Mouse (Mus musculus): ENCODE measurements around the gene Sebox. TPM values are rescaled to one million over a fixed set of nuclear protein-coding genes. Genes with fewer than 3 reads are reported as not detected.
A peak's percentile ranks its signal among the peaks of the same experiment; 100 is the strongest.
"Not testable (repeated sequence)": the region's sequence is repeated elsewhere in the genome, so short reads cannot be mapped to it uniquely, and the experiment has no call there.

Sebox gene
- polyA plus RNA-seq, 1 experiment from 2014 or later: not detected

- Histone ChIP-seq H3K27ac (ENCODE audit: low read depth, low read length) (no peak overlapping the region), H3K4me3 (ENCODE audit: low read depth, low read length) (no peak overlapping the region), H3K4me1 (ENCODE audit: control insufficient read depth, insufficient read depth, low read length) (no peaks in the 10 kb centered on the region), H3K9ac (replicated peaks; ENCODE audit: low read depth, low read length) (no peak overlapping the region), H3K9me3 (ENCODE audit: control insufficient read depth, low read length) (no peaks in the 10 kb centered on the region), H3K27me3 (ENCODE audit: control insufficient read depth, insufficient read depth, low read length) (no peaks in the 10 kb centered on the region), H3K36me3 (ENCODE audit: control insufficient read depth, insufficient read depth, low read length) (peaks cover 74% of the 10 kb centered on the region), H3K4me2 (ENCODE audit: low read depth, low read length) (no peak overlapping the region)
- WGBS: 80% methylated on average over 9 of the region's 9 CpGs
- no peak for ATAC-seq (ENCODE audit: low read depth)
These were observed 20.2 kb downstream of the Sebox start for GRCm38 (mm10) chr11:78523241-78523955.

- peaks cover 70% of the 10 kb centered on the region for H3K36me3 ChIP-seq (ENCODE audit: control insufficient read depth, insufficient read depth, low read length)
- no peak overlapping the region for H3K9ac ChIP-seq (replicated peaks; ENCODE audit: low read depth, low read length)
- no peaks in the 10 kb centered on the region for H3K9me3 ChIP-seq (ENCODE audit: control insufficient read depth, low read length)
- WGBS: 72% methylated on average over 2 of the region's 2 CpGs
- ATAC-seq (ENCODE audit: low read depth): no peak
- no peak overlapping the region for H3K4me3 ChIP-seq (ENCODE audit: low read depth, low read length)
- H3K4me2 ChIP-seq (ENCODE audit: low read depth, low read length): no peak overlapping the region
- no peaks in the 10 kb centered on the region for H3K4me1 ChIP-seq (ENCODE audit: control insufficient read depth, insufficient read depth, low read length)
- no peak overlapping the region for H3K27ac ChIP-seq (ENCODE audit: low read depth, low read length)
- no peaks in the 10 kb centered on the region for H3K27me3 ChIP-seq (ENCODE audit: control insufficient read depth, insufficient read depth, low read length)
These were observed 21.6 kb downstream of the Sebox start for GRCm38 (mm10) chr11:78524838-78525237.

GRCm38 (mm10) chr11:78528714-78529113 lies 25.5 kb downstream of the Sebox start:
- no peak for ATAC-seq (ENCODE audit: low read depth)
- 86% methylated on average over 9 of the region's 9 CpGs for WGBS

DNA sequence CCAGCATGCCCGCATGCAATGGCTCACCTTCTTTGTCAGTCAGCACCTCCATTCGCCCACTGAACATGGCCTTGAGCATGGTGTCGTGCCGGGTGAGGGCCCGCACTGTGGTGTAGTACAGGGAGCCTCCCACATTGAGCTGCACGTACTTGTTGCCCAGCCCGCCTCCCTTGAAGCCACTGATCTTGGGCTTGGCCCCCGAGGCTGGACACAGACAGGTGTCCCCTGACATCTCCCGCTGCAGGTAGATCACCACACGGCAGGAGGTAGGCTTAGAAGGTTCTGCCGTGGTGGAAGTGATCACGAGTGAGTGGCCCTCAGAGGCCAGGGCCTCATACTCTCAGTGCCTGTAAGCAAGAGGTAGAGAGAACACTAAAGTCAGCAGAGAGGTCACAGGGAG lies 26.8 kb downstream of the Sebox start:
- ATAC-seq (ENCODE audit: low read depth): no peak
- H3K4me1 ChIP-seq (ENCODE audit: control insufficient read depth, insufficient read depth, low read length): peaks cover 5% of the 10 kb centered on the region
- H3K4me2 ChIP-seq (ENCODE audit: low read depth, low read length): no peak overlapping the region
- H3K27me3 ChIP-seq (ENCODE audit: control insufficient read depth, insufficient read depth, low read length): no peaks in the 10 kb centered on the region
- H3K9me3 ChIP-seq (ENCODE audit: control insufficient read depth, low read length): no peaks in the 10 kb centered on the region
- H3K9ac ChIP-seq (replicated peaks; ENCODE audit: low read depth, low read length): no peak overlapping the region
- H3K36me3 ChIP-seq (ENCODE audit: control insufficient read depth, insufficient read depth, low read length): peaks cover 34% of the 10 kb centered on the region
- no peak overlapping the region for H3K27ac ChIP-seq (ENCODE audit: low read depth, low read length)
- no peak overlapping the region for H3K4me3 ChIP-seq (ENCODE audit: low read depth, low read length)
- WGBS: 94% methylated on average over 12 of the region's 12 CpGs

More at GRCm38 (mm10) chr11:78528714-78529113, 25.5 kb downstream of the Sebox start:
- Histone ChIP-seq H3K4me3 (ENCODE audit: low read depth, low read length) (no peak overlapping the region), H3K36me3 (ENCODE audit: control insufficient read depth, insufficient read depth, low read length) (peaks cover 44% of the 10 kb centered on the region), H3K4me2 (ENCODE audit: low read depth, low read length) (no peak overlapping the region), H3K9ac (replicated peaks; ENCODE audit: low read depth, low read length) (no peak overlapping the region), H3K27me3 (ENCODE audit: control insufficient read depth, insufficient read depth, low read length) (no peaks in the 10 kb centered on the region), H3K27ac (ENCODE audit: low read depth, low read length) (no peak overlapping the region), H3K9me3 (ENCODE audit: control insufficient read depth, low read length) (no peaks in the 10 kb centered on the region), H3K4me1 (ENCODE audit: control insufficient read depth, insufficient read depth, low read length) (no peaks in the 10 kb centered on the region)

- no peak overlapping the region for H3K4me3 ChIP-seq (ENCODE audit: low read depth, low read length)
- H3K36me3 ChIP-seq (ENCODE audit: control insufficient read depth, insufficient read depth, low read length): peaks cover 25% of the 10 kb centered on the region
- no peak for ATAC-seq (ENCODE audit: low read depth)
- H3K9me3 ChIP-seq (ENCODE audit: control insufficient read depth, low read length): no peaks in the 10 kb centered on the region
- H3K4me1 ChIP-seq (ENCODE audit: control insufficient read depth, insufficient read depth, low read length): peaks cover 9% of the 10 kb centered on the region
- H3K9ac ChIP-seq (replicated peaks; ENCODE audit: low read depth, low read length): no peak overlapping the region
- WGBS: 82% methylated on average over 6 of the region's 6 CpGs
- H3K4me2 ChIP-seq (ENCODE audit: low read depth, low read length): no peak overlapping the region
- H3K27me3 ChIP-seq (ENCODE audit: control insufficient read depth, insufficient read depth, low read length): no peaks in the 10 kb centered on the region
- no peak overlapping the region for H3K27ac ChIP-seq (ENCODE audit: low read depth, low read length)
These were observed 27.8 kb downstream of the Sebox start for GRCm38 (mm10) chr11:78531046-78531445.

- H3K36me3 ChIP-seq (ENCODE audit: control insufficient read depth, insufficient read depth, low read length): peaks cover 23% of the 10 kb centered on the region
- H3K27ac ChIP-seq (ENCODE audit: low read depth, low read length); H3K27me3 ChIP-seq (ENCODE audit: control insufficient read depth, insufficient read depth, low read length); H3K4me3 ChIP-seq (ENCODE audit: low read depth, low read length); ATAC-seq (ENCODE audit: low read depth); H3K4me1 ChIP-seq (ENCODE audit: control insufficient read depth, insufficient read depth, low read length); H3K9me3 ChIP-seq (ENCODE audit: control insufficient read depth, low read length); H3K4me2 ChIP-seq (ENCODE audit: low read depth, low read length); H3K9ac ChIP-seq (replicated peaks; ENCODE audit: low read depth, low read length): not testable (repeated sequence)
- WGBS: 90% methylated on average over 10 of the region's 10 CpGs
These were observed 28.3 kb downstream of the Sebox start for GRCm38 (mm10) chr11:78531515-78531914.

- 94% methylated on average over 4 of the region's 4 CpGs for WGBS
- Histone ChIP-seq H3K27me3 (ENCODE audit: control insufficient read depth, insufficient read depth, low read length) (no peaks in the 10 kb centered on the region), H3K9me3 (ENCODE audit: control insufficient read depth, low read length) (no peaks in the 10 kb centered on the region), H3K36me3 (ENCODE audit: control insufficient read depth, insufficient read depth, low read length) (peaks cover 4% of the 10 kb centered on the region; the same call in 1 of the 2 replicates), H3K4me3 (ENCODE audit: low read depth, low read length) (peak overlapping the region; percentile 66), H3K4me1 (ENCODE audit: control insufficient read depth, insufficient read depth, low read length) (peaks cover 18% of the 10 kb centered on the region), H3K27ac (ENCODE audit: low read depth, low read length) (no peak overlapping the region), H3K4me2 (ENCODE audit: low read depth, low read length) (peak overlapping the region; percentile 83), H3K9ac (replicated peaks; ENCODE audit: low read depth, low read length) (peak overlapping the region; percentile 63; the same call in 1 of the 2 replicates)
- no peak for ATAC-seq (ENCODE audit: low read depth)
These were observed 31.3 kb downstream of the Sebox start for GRCm38 (mm10) chr11:78534516-78534915.

DNA sequence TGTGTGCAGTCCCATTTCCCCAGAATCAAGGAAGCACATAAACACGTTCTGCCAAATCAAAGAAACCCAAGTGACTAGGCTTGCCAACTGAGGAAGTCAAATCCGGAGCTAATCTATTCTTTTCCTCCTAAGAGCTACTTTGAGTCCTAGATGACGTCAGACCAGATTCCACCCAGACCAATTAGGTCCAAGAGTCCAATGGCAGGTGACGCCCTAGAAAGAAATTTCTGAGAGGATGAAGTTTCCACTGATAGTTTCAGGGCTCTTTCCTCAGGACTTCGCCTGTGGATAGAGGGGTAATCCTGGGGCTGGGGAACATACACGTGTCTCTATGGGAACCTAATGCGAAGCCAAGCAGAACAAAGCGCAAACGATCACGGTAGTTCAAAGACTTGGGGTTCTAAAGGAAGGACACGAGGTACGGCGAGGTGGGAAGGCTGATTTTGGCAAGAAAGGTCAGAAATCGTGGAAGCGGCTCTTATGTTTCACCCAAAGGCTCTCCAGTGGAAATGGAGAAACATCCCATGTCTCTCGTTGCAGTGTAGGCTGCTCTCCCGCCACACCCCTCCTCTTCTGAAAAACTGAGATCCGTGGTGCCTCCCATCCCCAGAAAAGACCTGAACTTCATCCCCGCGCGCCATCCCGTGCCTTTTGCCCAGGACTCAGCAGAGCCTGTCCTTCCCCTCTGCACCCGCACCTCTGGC lies 32.3 kb downstream of the Sebox start:
- Histone ChIP-seq H3K4me3 (ENCODE audit: low read depth, low read length) (peak overlapping the region; percentile 66), H3K27ac (ENCODE audit: low read depth, low read length) (peak overlapping the region; percentile 87), H3K9me3 (ENCODE audit: control insufficient read depth, low read length) (no peaks in the 10 kb centered on the region), H3K27me3 (ENCODE audit: control insufficient read depth, insufficient read depth, low read length) (no peaks in the 10 kb centered on the region), H3K36me3 (ENCODE audit: control insufficient read depth, insufficient read depth, low read length) (peaks cover 7% of the 10 kb centered on the region; the same call in 1 of the 2 replicates), H3K9ac (replicated peaks; ENCODE audit: low read depth, low read length) (peak overlapping the region; percentile 63), H3K4me2 (ENCODE audit: low read depth, low read length) (peak overlapping the region; percentile 83), H3K4me1 (ENCODE audit: control insufficient read depth, insufficient read depth, low read length) (peaks cover 18% of the 10 kb centered on the region)
- under 1% methylated on average over 23 of the region's 23 CpGs for WGBS
- ATAC-seq (ENCODE audit: low read depth): peak; percentile 11

DNA sequence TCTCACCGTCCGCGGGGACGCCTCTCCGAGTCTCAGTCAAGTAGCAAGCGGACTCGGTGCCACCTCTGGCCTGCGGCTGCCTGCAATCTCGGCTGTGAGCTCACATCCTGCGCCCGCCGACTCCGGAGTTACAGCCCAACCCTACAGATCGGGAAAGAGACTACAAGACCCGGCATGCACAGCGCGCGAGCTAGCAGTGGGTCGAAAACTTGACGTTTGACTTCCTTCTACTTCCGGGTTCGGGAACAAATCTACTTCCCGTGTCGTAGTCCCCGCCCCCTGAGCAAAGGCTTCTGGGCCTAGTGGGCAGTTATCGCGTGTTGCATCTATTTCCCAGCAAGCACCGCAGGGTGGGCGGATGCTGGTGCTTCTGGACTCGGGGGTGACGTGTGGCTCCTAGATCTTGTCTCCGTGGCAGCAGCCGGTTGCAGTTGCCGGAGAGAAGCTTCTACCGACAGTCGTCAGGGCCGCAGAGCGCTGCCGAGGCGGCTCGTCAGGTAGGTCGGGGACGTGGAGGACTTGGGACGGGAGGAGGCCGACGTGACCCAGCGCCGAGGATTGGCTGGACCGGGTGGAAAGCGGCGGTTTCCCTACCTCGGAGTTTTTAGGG lies 32.9 kb downstream of the Sebox start, which contains the start of the genes Tnfaip1 and Ift20:
Tnfaip1 (minus strand) TSS at position 253 of the 610 bp plus-strand sequence.
Ift20 (plus strand) TSS at position 282 of the 610 bp plus-strand sequence.
- Histone ChIP-seq H3K4me3 (ENCODE audit: low read depth, low read length) (peak within 1 kb of the TSS; percentile 66), H3K36me3 (ENCODE audit: control insufficient read depth, insufficient read depth, low read length) (peaks cover 13% of the 10 kb centered on the region; the same call in 1 of the 2 replicates), H3K9me3 (ENCODE audit: control insufficient read depth, low read length) (no peaks in the 10 kb centered on the region), H3K27ac (ENCODE audit: low read depth, low read length) (peak within 1 kb of the TSS; percentile 87), H3K9ac (replicated peaks; ENCODE audit: low read depth, low read length) (peak within 1 kb of the TSS; percentile 72), H3K4me2 (ENCODE audit: low read depth, low read length) (peak within 1 kb of the TSS; percentile 83), H3K4me1 (ENCODE audit: control insufficient read depth, insufficient read depth, low read length) (peaks cover 18% of the 10 kb centered on the region), H3K27me3 (ENCODE audit: control insufficient read depth, insufficient read depth, low read length) (no peaks in the 10 kb centered on the region)
- ATAC-seq (ENCODE audit: low read depth): peak; percentile 98
- under 1% methylated on average over 52 of the region's 52 CpGs for WGBS

All from neural tube, embryonic 14.5 days (tissue).